Mouse (Mus musculus): ENCODE measurements around the gene Bgn. TPM values are rescaled to one million over a fixed set of nuclear protein-coding genes. Genes with fewer than 3 reads are reported as not detected.

Gene Bgn
- 75.2 TPM for polyA plus RNA-seq (2014; fragmentation: Illumina TruSeq; extraction: RNeasy Lipid Tissue Mini Kit (QIAGEN cat#74804); ENCODE audit: low read depth, low replicate concordance)

GRCm38 (mm10) chrX:73483484-73483810 is at the start of gene Bgn:
Gene Bgn (plus strand): TSS chrX:73483602.

GRCm38 (mm10) chrX:73435252-73435651 is 48.1 kb upstream of the Bgn start, which contains the start of gene Trex2:
Gene Trex2 (minus strand): TSS chrX:73435344.

GRCm38 (mm10) chrX:73458877-73459392 is 24.5 kb upstream of the Bgn start, which contains the start of gene Haus7:
Gene Haus7 (minus strand): TSS chrX:73459044.

Other genes starting within 250 kb of the Bgn start
- gene Xlr4c, start 240.5 kb upstream of the Bgn start, polyA plus RNA-seq (2014; fragmentation: Illumina TruSeq; extraction: RNeasy Lipid Tissue Mini Kit (QIAGEN cat#74804); ENCODE audit: low read depth, low replicate concordance): not detected
- gene Xlr3c, start 218.2 kb upstream of the Bgn start, polyA plus RNA-seq (2014; fragmentation: Illumina TruSeq; extraction: RNeasy Lipid Tissue Mini Kit (QIAGEN cat#74804); ENCODE audit: low read depth, low replicate concordance): not detected
- not detected for gene Xlr5a, start 190.6 kb upstream of the Bgn start, polyA plus RNA-seq (2014; fragmentation: Illumina TruSeq; extraction: RNeasy Lipid Tissue Mini Kit (QIAGEN cat#74804); ENCODE audit: low read depth, low replicate concordance)
- gene Xlr5c, start 190.6 kb upstream of the Bgn start, polyA plus RNA-seq (2014; fragmentation: Illumina TruSeq; extraction: RNeasy Lipid Tissue Mini Kit (QIAGEN cat#74804); ENCODE audit: low read depth, low replicate concordance): not detected
- gene Gm45015, start 146.8 kb upstream of the Bgn start, polyA plus RNA-seq (2014; fragmentation: Illumina TruSeq; extraction: RNeasy Lipid Tissue Mini Kit (QIAGEN cat#74804); ENCODE audit: low read depth, low replicate concordance): not detected
- gene Zfp275, start 141.0 kb upstream of the Bgn start, polyA plus RNA-seq (2014; fragmentation: Illumina TruSeq; extraction: RNeasy Lipid Tissue Mini Kit (QIAGEN cat#74804); ENCODE audit: low read depth, low replicate concordance): 6.0 TPM
- gene Gm18336, start 84.9 kb upstream of the Bgn start, polyA plus RNA-seq (2014; fragmentation: Illumina TruSeq; extraction: RNeasy Lipid Tissue Mini Kit (QIAGEN cat#74804); ENCODE audit: low read depth, low replicate concordance): not detected
- not detected for gene Zfp92, start 72.5 kb upstream of the Bgn start, polyA plus RNA-seq (2014; fragmentation: Illumina TruSeq; extraction: RNeasy Lipid Tissue Mini Kit (QIAGEN cat#74804); ENCODE audit: low read depth, low replicate concordance)
- gene Trex2, start 48.3 kb upstream of the Bgn start, polyA plus RNA-seq (2014; fragmentation: Illumina TruSeq; extraction: RNeasy Lipid Tissue Mini Kit (QIAGEN cat#74804); ENCODE audit: low read depth, low replicate concordance): not detected
- gene Haus7, start 24.6 kb upstream of the Bgn start, polyA plus RNA-seq (2014; fragmentation: Illumina TruSeq; extraction: RNeasy Lipid Tissue Mini Kit (QIAGEN cat#74804); ENCODE audit: low read depth, low replicate concordance): 8.2 TPM
- gene Atp2b3, start 19.5 kb downstream of the Bgn start, polyA plus RNA-seq (2014; fragmentation: Illumina TruSeq; extraction: RNeasy Lipid Tissue Mini Kit (QIAGEN cat#74804); ENCODE audit: low read depth, low replicate concordance): not detected
- not detected for gene Dusp9, start 155.8 kb downstream of the Bgn start, polyA plus RNA-seq (2014; fragmentation: Illumina TruSeq; extraction: RNeasy Lipid Tissue Mini Kit (QIAGEN cat#74804); ENCODE audit: low read depth, low replicate concordance)
- gene Pnck, start 176.5 kb downstream of the Bgn start, polyA plus RNA-seq (2014; fragmentation: Illumina TruSeq; extraction: RNeasy Lipid Tissue Mini Kit (QIAGEN cat#74804); ENCODE audit: low read depth, low replicate concordance): not detected
- gene Slc6a8, start 189.5 kb downstream of the Bgn start, polyA plus RNA-seq (2014; fragmentation: Illumina TruSeq; extraction: RNeasy Lipid Tissue Mini Kit (QIAGEN cat#74804); ENCODE audit: low read depth, low replicate concordance): 1.7 TPM
- 177 TPM for gene Bcap31, start 232.6 kb downstream of the Bgn start, polyA plus RNA-seq (2014; fragmentation: Illumina TruSeq; extraction: RNeasy Lipid Tissue Mini Kit (QIAGEN cat#74804); ENCODE audit: low read depth, low replicate concordance)
- gene Abcd1, start 233.0 kb downstream of the Bgn start, polyA plus RNA-seq (2014; fragmentation: Illumina TruSeq; extraction: RNeasy Lipid Tissue Mini Kit (QIAGEN cat#74804); ENCODE audit: low read depth, low replicate concordance): 3.3 TPM

Measured in liver, adult 10 weeks (tissue).